Mouse (Mus musculus): Measurements from ENCODE around the gene Rfx2. TPM values are rescaled to one million over a fixed set of nuclear protein-coding genes. Genes with fewer than 3 reads are reported as not detected.

Gene Rfx2
- polyA plus RNA-seq, 1 experiment: 31.3 TPM

- H3K27ac ChIP-seq (ENCODE audit: control insufficient read depth, insufficient read depth, low read length): no peak overlapping the region
- TF ChIP-seq POLR2A (IDR thresholded peaks at IDR 0.05; ENCODE audit: control insufficient read depth, extremely low read depth, insufficient read depth, low read length, poor library complexity) (no peak), CTCF (IDR thresholded peaks at IDR 0.05; ENCODE audit: borderline replicate concordance, control insufficient read depth, extremely low read depth, insufficient read depth, low read length, poor library complexity) (no peak)
- no peaks in the 10 kb centered on the region for H3K27me3 ChIP-seq (ENCODE audit: control insufficient read depth, insufficient read depth, low read length)
- DNase-seq: no peak
- peak overlapping the region; percentile 35 for H3K4me3 ChIP-seq (ENCODE audit: control insufficient read depth, insufficient read depth, low read length)
- WGBS: 3% methylated on average over 51 of the region's 51 CpGs
- peaks cover 39% of the 10 kb centered on the region for H3K4me1 ChIP-seq (replicated peaks; ENCODE audit: control insufficient read depth, insufficient read depth, low read length)
- no peaks in the 10 kb centered on the region for H3K36me3 ChIP-seq (ENCODE audit: control insufficient read depth, insufficient read depth, low read length)
Observed at GRCm38 (mm10) chr17:56756703-56757399, 74.0 kb downstream of the Rfx2 start.

GRCm38 (mm10) chr17:56754271-56755185, 76.3 kb downstream of the Rfx2 start:
- Histone ChIP-seq H3K36me3 (ENCODE audit: control insufficient read depth, insufficient read depth, low read length) (no peaks in the 10 kb centered on the region), H3K27ac (ENCODE audit: control insufficient read depth, insufficient read depth, low read length) (no peak overlapping the region), H3K4me1 (replicated peaks; ENCODE audit: control insufficient read depth, insufficient read depth, low read length) (peaks cover 31% of the 10 kb centered on the region), H3K27me3 (ENCODE audit: control insufficient read depth, insufficient read depth, low read length) (no peaks in the 10 kb centered on the region), H3K4me3 (ENCODE audit: control insufficient read depth, insufficient read depth, low read length) (no peak overlapping the region)
- 12% methylated on average over 36 of the region's 36 CpGs for WGBS
- no peak for TF ChIP-seq POLR2A (IDR thresholded peaks at IDR 0.05; ENCODE audit: control insufficient read depth, extremely low read depth, insufficient read depth, low read length, poor library complexity)
- no peak; the same call in 1 of the 2 replicates for TF ChIP-seq CTCF (IDR thresholded peaks at IDR 0.05; ENCODE audit: borderline replicate concordance, control insufficient read depth, extremely low read depth, insufficient read depth, low read length, poor library complexity)
- no peak for DNase-seq

- no peak for DNase-seq
- no peaks in the 10 kb centered on the region for H3K27me3 ChIP-seq (ENCODE audit: control insufficient read depth, insufficient read depth, low read length)
- H3K4me3 ChIP-seq (ENCODE audit: control insufficient read depth, insufficient read depth, low read length): no peak overlapping the region
- H3K4me1 ChIP-seq (replicated peaks; ENCODE audit: control insufficient read depth, insufficient read depth, low read length): peaks cover 30% of the 10 kb centered on the region
- 62% methylated on average over 15 of the region's 15 CpGs for WGBS
- H3K27ac ChIP-seq (ENCODE audit: control insufficient read depth, insufficient read depth, low read length): no peak overlapping the region
- no peaks in the 10 kb centered on the region for H3K36me3 ChIP-seq (ENCODE audit: control insufficient read depth, insufficient read depth, low read length)
- TF ChIP-seq CTCF (IDR thresholded peaks at IDR 0.05; ENCODE audit: borderline replicate concordance, control insufficient read depth, extremely low read depth, insufficient read depth, low read length, poor library complexity) (no peak), POLR2A (IDR thresholded peaks at IDR 0.05; ENCODE audit: control insufficient read depth, extremely low read depth, insufficient read depth, low read length, poor library complexity) (no peak)
Observed at GRCm38 (mm10) chr17:56753452-56753851, 77.4 kb downstream of the Rfx2 start.

GRCm38 (mm10) chr17:56751404-56752072, 79.3 kb downstream of the Rfx2 start:
- Histone ChIP-seq H3K4me1 (replicated peaks; ENCODE audit: control insufficient read depth, insufficient read depth, low read length) (peaks cover 15% of the 10 kb centered on the region), H3K4me3 (ENCODE audit: control insufficient read depth, insufficient read depth, low read length) (no peak overlapping the region), H3K36me3 (ENCODE audit: control insufficient read depth, insufficient read depth, low read length) (no peaks in the 10 kb centered on the region), H3K27me3 (ENCODE audit: control insufficient read depth, insufficient read depth, low read length) (no peaks in the 10 kb centered on the region), H3K27ac (ENCODE audit: control insufficient read depth, insufficient read depth, low read length) (no peak overlapping the region)
- no peak for DNase-seq
- no peak for TF ChIP-seq CTCF (IDR thresholded peaks at IDR 0.05; ENCODE audit: borderline replicate concordance, control insufficient read depth, extremely low read depth, insufficient read depth, low read length, poor library complexity)
- TF ChIP-seq POLR2A (IDR thresholded peaks at IDR 0.05; ENCODE audit: control insufficient read depth, extremely low read depth, insufficient read depth, low read length, poor library complexity): no peak
- 71% methylated on average over 71 of the region's 71 CpGs for WGBS

- H3K36me3 ChIP-seq (ENCODE audit: control insufficient read depth, insufficient read depth, low read length): no peaks in the 10 kb centered on the region
- H3K27ac ChIP-seq (ENCODE audit: control insufficient read depth, insufficient read depth, low read length): no peak overlapping the region
- TF ChIP-seq POLR2A (IDR thresholded peaks at IDR 0.05; ENCODE audit: control insufficient read depth, extremely low read depth, insufficient read depth, low read length, poor library complexity) (no peak), CTCF (IDR thresholded peaks at IDR 0.05; ENCODE audit: borderline replicate concordance, control insufficient read depth, extremely low read depth, insufficient read depth, low read length, poor library complexity) (no peak)
- no peak overlapping the region for H3K4me3 ChIP-seq (ENCODE audit: control insufficient read depth, insufficient read depth, low read length)
- no peaks in the 10 kb centered on the region for H3K27me3 ChIP-seq (ENCODE audit: control insufficient read depth, insufficient read depth, low read length)
- 0 out of 2 replicates have a peak, but pooled peaks cover 2% of the 10 kb centered on the region for H3K4me1 ChIP-seq (replicated peaks; ENCODE audit: control insufficient read depth, insufficient read depth, low read length)
- no peak for DNase-seq
- 37% methylated on average over 5 of the region's 5 CpGs for WGBS
Observed at GRCm38 (mm10) chr17:56744173-56744572, 86.6 kb downstream of the Rfx2 start.

GRCm38 (mm10) chr17:56740788-56741160, 90.0 kb downstream of the Rfx2 start:
- no peaks in the 10 kb centered on the region for H3K27me3 ChIP-seq (ENCODE audit: control insufficient read depth, insufficient read depth, low read length)
- H3K36me3 ChIP-seq (ENCODE audit: control insufficient read depth, insufficient read depth, low read length): no peaks in the 10 kb centered on the region
- H3K27ac ChIP-seq (ENCODE audit: control insufficient read depth, insufficient read depth, low read length): no peak overlapping the region
- no peak for TF ChIP-seq CTCF (IDR thresholded peaks at IDR 0.05; ENCODE audit: borderline replicate concordance, control insufficient read depth, extremely low read depth, insufficient read depth, low read length, poor library complexity)
- no peak for TF ChIP-seq POLR2A (IDR thresholded peaks at IDR 0.05; ENCODE audit: control insufficient read depth, extremely low read depth, insufficient read depth, low read length, poor library complexity)
- no peak overlapping the region for H3K4me3 ChIP-seq (ENCODE audit: control insufficient read depth, insufficient read depth, low read length)
- WGBS: 92% methylated on average over 17 of the region's 17 CpGs
- H3K4me1 ChIP-seq (replicated peaks; ENCODE audit: control insufficient read depth, insufficient read depth, low read length): 0 out of 2 replicates have a peak, but pooled peaks cover 2% of the 10 kb centered on the region
- no peak for DNase-seq
